Mouse (Mus musculus): ENCODE measurements around the gene Dusp3. TPM values are rescaled to one million over a fixed set of nuclear protein-coding genes. Genes with fewer than 3 reads are reported as not detected.

Gene Dusp3
- total and polyA plus RNA-seq, 2 experiments from 2014 or later, result 31.0 to 32.8 TPM

- no peaks in the 10 kb centered on the region for H3K36me3 ChIP-seq (ENCODE audit: insufficient read depth)
- no peak for DNase-seq
- whole genome bisulfite sequencing, result 56% methylated on average over 4 of the region's 4 CpGs
- H3K9me3 ChIP-seq (ENCODE audit: low read length), result no peaks in the 10 kb centered on the region
- no peaks in the 10 kb centered on the region for H3K4me1 ChIP-seq (ENCODE audit: insufficient read depth)
- no peak overlapping the region for H3K9ac ChIP-seq
- no peak overlapping the region for H3K27ac ChIP-seq (ENCODE audit: low read depth, low read length)
- H3K4me2 ChIP-seq (ENCODE audit: low read depth), result no peak overlapping the region
- ATAC-seq, result no peak
- no peak for TF ChIP-seq CTCF (IDR thresholded peaks at IDR 0.05; ENCODE audit: low read depth)
- no peak overlapping the region for H3K4me3 ChIP-seq (ENCODE audit: low read depth, low read length)
- H3K27me3 ChIP-seq (ENCODE audit: insufficient read depth, low read length), result no peaks in the 10 kb centered on the region
These were observed 54.8 kb downstream of the Dusp3 start for GRCm38 (mm10) chr11:101931978-101932377.

GRCm38 (mm10) chr11:101928030-101928762, 58.6 kb downstream of the Dusp3 start:
- peak; percentile 48 for TF ChIP-seq CTCF (IDR thresholded peaks at IDR 0.05; ENCODE audit: low read depth)

DNA sequence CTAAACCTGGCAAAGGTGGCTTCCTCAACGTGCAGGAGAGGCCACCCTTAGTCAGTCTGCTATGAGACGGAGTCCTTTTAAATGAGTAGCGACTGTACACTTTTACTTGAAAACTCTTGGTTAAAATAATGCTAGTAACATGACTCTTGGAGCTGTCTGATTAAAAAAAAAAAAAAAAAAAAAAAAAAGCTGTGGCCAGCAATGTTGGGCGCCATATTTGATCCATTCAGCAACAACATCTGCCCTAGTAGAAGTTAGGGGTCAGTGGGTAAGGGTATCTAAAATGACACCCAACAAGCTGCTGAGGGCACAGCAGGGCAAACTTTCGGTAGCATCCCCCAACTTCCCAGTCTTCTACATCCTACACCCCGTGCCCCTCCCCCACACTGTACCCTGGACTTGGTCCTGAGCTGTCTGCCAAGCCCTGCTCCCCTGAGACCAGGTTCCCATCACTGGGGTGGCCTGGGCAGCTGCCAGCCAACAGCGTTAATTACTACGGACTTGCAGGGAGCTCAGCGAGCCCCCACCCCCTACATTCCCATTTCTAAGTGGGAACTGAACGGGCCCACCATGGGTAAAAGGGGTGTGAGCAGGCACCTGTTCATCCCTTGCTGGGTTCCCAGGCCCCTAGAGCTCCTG, 59.7 kb downstream of the Dusp3 start:
- no peaks in the 10 kb centered on the region for H3K36me3 ChIP-seq (ENCODE audit: insufficient read depth)
- H3K4me1 ChIP-seq (ENCODE audit: insufficient read depth), result no peaks in the 10 kb centered on the region
- 76% methylated on average over 10 of the region's 10 CpGs for WGBS
- ATAC-seq (no peak), DNase-seq (no peak)
- no peak overlapping the region for H3K4me2 ChIP-seq (ENCODE audit: low read depth)
- H3K4me3 ChIP-seq (ENCODE audit: low read depth, low read length), result no peak overlapping the region
- no peak overlapping the region for H3K9ac ChIP-seq
- H3K27me3 ChIP-seq (ENCODE audit: insufficient read depth, low read length), result no peaks in the 10 kb centered on the region
- H3K27ac ChIP-seq (ENCODE audit: low read depth, low read length), result no peak overlapping the region
- no peak for TF ChIP-seq CTCF (IDR thresholded peaks at IDR 0.05; ENCODE audit: low read depth)
- no peaks in the 10 kb centered on the region for H3K9me3 ChIP-seq (ENCODE audit: low read length)

More at GRCm38 (mm10) chr11:101928030-101928762, 58.6 kb downstream of the Dusp3 start:
- WGBS, result 56% methylated on average over 25 of the region's 25 CpGs
- no peak for ATAC-seq
- Histone ChIP-seq H3K27me3 (ENCODE audit: insufficient read depth, low read length) (no peaks in the 10 kb centered on the region), H3K4me3 (ENCODE audit: low read depth, low read length) (no peak overlapping the region), H3K27ac (ENCODE audit: low read depth, low read length) (no peak overlapping the region), H3K9me3 (ENCODE audit: low read length) (no peaks in the 10 kb centered on the region), H3K4me1 (ENCODE audit: insufficient read depth) (no peaks in the 10 kb centered on the region), H3K9ac (no peak overlapping the region), H3K36me3 (ENCODE audit: insufficient read depth) (no peaks in the 10 kb centered on the region), H3K4me2 (ENCODE audit: low read depth) (no peak overlapping the region)
- no peak for DNase-seq

DNA sequence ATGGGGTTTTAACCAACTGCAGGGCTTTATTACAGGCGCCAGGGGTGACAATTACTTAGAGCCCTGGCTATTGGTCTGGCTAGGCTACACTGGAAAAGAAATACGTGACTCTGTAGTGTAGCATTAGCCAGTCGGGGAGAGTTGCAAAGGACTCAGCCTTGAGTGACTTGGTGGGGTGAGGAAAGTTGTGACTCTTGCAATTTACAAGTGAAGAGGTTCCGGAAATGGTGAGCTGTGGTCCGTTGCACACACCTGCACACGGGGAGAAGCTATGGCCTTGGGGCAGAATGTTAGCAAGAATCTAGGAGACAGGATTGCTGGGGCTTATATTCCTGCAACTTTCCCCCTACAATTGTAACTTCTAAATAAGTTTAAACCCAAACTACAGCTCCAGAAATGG, 61.2 kb downstream of the Dusp3 start:
- DNase-seq, result no peak
- Histone ChIP-seq H3K9me3 (ENCODE audit: low read length) (no peaks in the 10 kb centered on the region), H3K4me3 (ENCODE audit: low read depth, low read length) (no peak overlapping the region), H3K9ac (no peak overlapping the region), H3K4me1 (ENCODE audit: insufficient read depth) (no peaks in the 10 kb centered on the region), H3K4me2 (ENCODE audit: low read depth) (no peak overlapping the region), H3K27ac (ENCODE audit: low read depth, low read length) (no peak overlapping the region), H3K36me3 (ENCODE audit: insufficient read depth) (no peaks in the 10 kb centered on the region), H3K27me3 (ENCODE audit: insufficient read depth, low read length) (no peaks in the 10 kb centered on the region)
- 81% methylated on average over 6 of the region's 6 CpGs for WGBS
- no peak for ATAC-seq
- TF ChIP-seq CTCF (IDR thresholded peaks at IDR 0.05; ENCODE audit: low read depth), result no peak

- Histone ChIP-seq H3K9me3 (ENCODE audit: low read length) (no peaks in the 10 kb centered on the region), H3K27ac (ENCODE audit: low read depth, low read length) (no peak overlapping the region), H3K4me2 (ENCODE audit: low read depth) (no peak overlapping the region), H3K4me3 (ENCODE audit: low read depth, low read length) (no peak overlapping the region), H3K36me3 (ENCODE audit: insufficient read depth) (no peaks in the 10 kb centered on the region), H3K9ac (no peak overlapping the region), H3K4me1 (ENCODE audit: insufficient read depth) (no peaks in the 10 kb centered on the region), H3K27me3 (ENCODE audit: insufficient read depth, low read length) (no peaks in the 10 kb centered on the region)
- ATAC-seq, result no peak
- WGBS, result 72% methylated on average over 18 of the region's 19 CpGs
- no peak for DNase-seq
- TF ChIP-seq CTCF (IDR thresholded peaks at IDR 0.05; ENCODE audit: low read depth), result no peak
These were observed 62.3 kb downstream of the Dusp3 start for GRCm38 (mm10) chr11:101924441-101924976.

- WGBS, result 87% methylated on average over 6 of the region's 6 CpGs
- Histone ChIP-seq H3K27ac (ENCODE audit: low read depth, low read length) (no peak overlapping the region), H3K27me3 (ENCODE audit: insufficient read depth, low read length) (no peaks in the 10 kb centered on the region), H3K36me3 (ENCODE audit: insufficient read depth) (no peaks in the 10 kb centered on the region), H3K4me2 (ENCODE audit: low read depth) (no peak overlapping the region), H3K9me3 (ENCODE audit: low read length) (no peaks in the 10 kb centered on the region), H3K9ac (no peak overlapping the region), H3K4me3 (ENCODE audit: low read depth, low read length) (no peak overlapping the region), H3K4me1 (ENCODE audit: insufficient read depth) (no peaks in the 10 kb centered on the region)
- ATAC-seq, result no peak
- no peak for DNase-seq
- no peak for TF ChIP-seq CTCF (IDR thresholded peaks at IDR 0.05; ENCODE audit: low read depth)
These were observed 62.8 kb downstream of the Dusp3 start for GRCm38 (mm10) chr11:101923988-101924387.

GRCm38 (mm10) chr11:101921361-101921952, 65.4 kb downstream of the Dusp3 start:
- WGBS, result 61% methylated on average over 12 of the region's 12 CpGs
- ATAC-seq (no peak), DNase-seq (peak; percentile 39)
- H3K9me3 ChIP-seq (ENCODE audit: low read length), result no peaks in the 10 kb centered on the region
- no peak overlapping the region for H3K4me3 ChIP-seq (ENCODE audit: low read depth, low read length)
- no peaks in the 10 kb centered on the region for H3K4me1 ChIP-seq (ENCODE audit: insufficient read depth)
- H3K36me3 ChIP-seq (ENCODE audit: insufficient read depth), result no peaks in the 10 kb centered on the region
- no peak overlapping the region for H3K9ac ChIP-seq
- H3K4me2 ChIP-seq (ENCODE audit: low read depth), result no peak overlapping the region
- TF ChIP-seq CTCF (IDR thresholded peaks at IDR 0.05; ENCODE audit: low read depth), result no peak
- no peaks in the 10 kb centered on the region for H3K27me3 ChIP-seq (ENCODE audit: insufficient read depth, low read length)
- H3K27ac ChIP-seq (ENCODE audit: low read depth, low read length), result no peak overlapping the region

Other genes with a start within 250 kb of the Dusp3 start
- 24.2 and 25.1 TPM in 2 replicates for gene Etv4, start 201.6 kb downstream of the Dusp3 start, total RNA-seq (2014; rRNA removed)
- gene Etv4, start 201.6 kb downstream of the Dusp3 start, polyA plus RNA-seq (2015; fragmentation: Nextera tagmentation; extraction: Ambion mirVana), result 15.9 and 16.8 TPM in 2 replicates
- gene Meox1, start 92.6 kb downstream of the Dusp3 start, total RNA-seq (2014; rRNA removed), result 1.1 and 2.0 TPM in 2 replicates
- 0.58 and 0.68 TPM in 2 replicates for gene Meox1, start 92.6 kb downstream of the Dusp3 start, polyA plus RNA-seq (2015; fragmentation: Nextera tagmentation; extraction: Ambion mirVana)
- gene Sost, start 20.0 kb downstream of the Dusp3 start, total RNA-seq (2014; rRNA removed), result 0.31 TPM in 1 of 2 replicates, not detected in the other
- gene Sost, start 20.0 kb downstream of the Dusp3 start, polyA plus RNA-seq (2015; fragmentation: Nextera tagmentation; extraction: Ambion mirVana), result not detected in 2 replicates
- not detected in 2 replicates for gene Cfap97d1, start 2.7 kb downstream of the Dusp3 start, total RNA-seq (2014; rRNA removed)
- gene Cfap97d1, start 2.7 kb downstream of the Dusp3 start, polyA plus RNA-seq (2015; fragmentation: Nextera tagmentation; extraction: Ambion mirVana), result not detected in 2 replicates
- 56.6 and 60.3 TPM in 2 replicates for gene Mpp3, start 41.4 kb upstream of the Dusp3 start, total RNA-seq (2014; rRNA removed)
- 45.5 and 46.4 TPM in 2 replicates for gene Mpp3, start 41.4 kb upstream of the Dusp3 start, polyA plus RNA-seq (2015; fragmentation: Nextera tagmentation; extraction: Ambion mirVana)
- 0.69 and 0.86 TPM in 2 replicates for gene Cd300lg, start 54.5 kb upstream of the Dusp3 start, total RNA-seq (2014; rRNA removed)
- 0.15 and 0.30 TPM in 2 replicates for gene Cd300lg, start 54.5 kb upstream of the Dusp3 start, polyA plus RNA-seq (2015; fragmentation: Nextera tagmentation; extraction: Ambion mirVana)
- 27.3 and 28.3 TPM in 2 replicates for gene Mpp2, start 101.5 kb upstream of the Dusp3 start, total RNA-seq (2014; rRNA removed)
- 14.1 and 21.4 TPM in 2 replicates for gene Mpp2, start 101.5 kb upstream of the Dusp3 start, polyA plus RNA-seq (2015; fragmentation: Nextera tagmentation; extraction: Ambion mirVana)
- not detected in 2 replicates for gene Ppy, start 114.3 kb upstream of the Dusp3 start, total RNA-seq (2014; rRNA removed)
- not detected in 2 replicates for gene Ppy, start 114.3 kb upstream of the Dusp3 start, polyA plus RNA-seq (2015; fragmentation: Nextera tagmentation; extraction: Ambion mirVana)
- gene Pyy, start 120.8 kb upstream of the Dusp3 start, total RNA-seq (2014; rRNA removed), result not detected in 2 replicates
- not detected in 2 replicates for gene Pyy, start 120.8 kb upstream of the Dusp3 start, polyA plus RNA-seq (2015; fragmentation: Nextera tagmentation; extraction: Ambion mirVana)
- 0.14 and 0.15 TPM in 2 replicates for gene Nags, start 158.5 kb upstream of the Dusp3 start, total RNA-seq (2014; rRNA removed)
- gene Nags, start 158.5 kb upstream of the Dusp3 start, polyA plus RNA-seq (2015; fragmentation: Nextera tagmentation; extraction: Ambion mirVana), result 0.28 and 0.35 TPM in 2 replicates
- 42.1 and 44.4 TPM in 2 replicates for gene Tmem101, start 169.4 kb upstream of the Dusp3 start, total RNA-seq (2014; rRNA removed)
- 34.1 and 38.2 TPM in 2 replicates for gene Tmem101, start 169.4 kb upstream of the Dusp3 start, polyA plus RNA-seq (2015; fragmentation: Nextera tagmentation; extraction: Ambion mirVana)
- gene Lsm12, start 198.3 kb upstream of the Dusp3 start, total RNA-seq (2014; rRNA removed), result 76.7 and 86.4 TPM in 2 replicates
- 145 and 154 TPM in 2 replicates for gene Lsm12, start 198.3 kb upstream of the Dusp3 start, polyA plus RNA-seq (2015; fragmentation: Nextera tagmentation; extraction: Ambion mirVana)
- 27.3 and 32.1 TPM in 2 replicates for gene G6pc3, start 202.6 kb upstream of the Dusp3 start, total RNA-seq (2014; rRNA removed)
- gene G6pc3, start 202.6 kb upstream of the Dusp3 start, polyA plus RNA-seq (2015; fragmentation: Nextera tagmentation; extraction: Ambion mirVana), result 27.4 and 32.0 TPM in 2 replicates
- gene Hdac5, start 243.2 kb upstream of the Dusp3 start, total RNA-seq (2014; rRNA removed), result 170 and 209 TPM in 2 replicates
- gene Hdac5, start 243.2 kb upstream of the Dusp3 start, polyA plus RNA-seq (2015; fragmentation: Nextera tagmentation; extraction: Ambion mirVana), result 67.1 and 69.4 TPM in 2 replicates